Mouse (Mus musculus): Measurements from ENCODE around the gene Pagr1b. TPM values are rescaled to one million over a fixed set of nuclear protein-coding genes. Genes with fewer than 3 reads are reported as not detected.
A peak's percentile ranks its signal among the peaks of the same experiment; 100 is the strongest.

Gene Pagr1b
- polyA plus RNA-seq, 1 experiment = not detected

- TF ChIP-seq CTCF (IDR thresholded peaks at IDR 0.05; ENCODE audit: control insufficient read depth, insufficient read depth, low read length) = peak; percentile 76
- TF ChIP-seq POLR2A (IDR thresholded peaks at IDR 0.05; ENCODE audit: borderline replicate concordance, control insufficient read depth, low read depth, low read length) = peak; percentile 59; the same call in 1 of the 2 replicates
- Histone ChIP-seq H3K27ac (ENCODE audit: control insufficient read depth, insufficient read depth, low read depth, low read length, poor library complexity) (peak within 1 kb of the TSS; percentile 96), H3K4me1 (ENCODE audit: control insufficient read depth, insufficient read depth, low read length) (peaks cover 5% of the 10 kb centered on the region; the same call in 1 of the 2 replicates), H3K4me3 (replicated peaks; ENCODE audit: control insufficient read depth, low read depth, low read length) (peak within 1 kb of the TSS; percentile 87)
- WGBS = 3% methylated on average over 39 of the region's 39 CpGs
Measured at GRCm38 (mm10) chr7:127016971-127017949, 976 bp upstream of the Pagr1b start, which contains the start of gene Pagr1a. Gene Pagr1a (minus strand): TSS chr7:127017352.

DNA sequence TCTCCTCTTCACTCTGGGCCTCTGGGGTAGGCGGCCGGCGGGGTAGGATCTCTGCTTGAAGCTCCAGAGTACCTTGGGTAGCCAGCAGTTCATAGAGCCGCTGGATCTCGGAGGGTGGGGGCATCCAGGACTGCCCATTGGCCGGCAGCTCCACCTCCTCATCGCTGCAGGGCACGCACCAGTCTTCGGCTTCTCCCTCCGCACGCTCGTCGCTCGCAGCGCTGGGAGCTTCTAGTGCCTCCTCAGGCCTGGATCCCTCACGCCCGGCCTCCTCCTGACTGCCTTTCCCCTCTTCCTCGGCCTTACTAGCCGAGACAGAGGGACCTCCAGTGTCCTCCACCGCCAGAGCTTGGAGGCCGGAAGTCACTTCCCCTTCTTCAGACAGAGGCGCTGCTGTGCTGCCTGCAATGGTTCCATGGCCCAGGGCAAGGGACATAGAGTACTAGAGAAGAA, 228 bp upstream of the Pagr1b start:
- under 1% methylated on average over 22 of the region's 22 CpGs for WGBS
- Histone ChIP-seq H3K4me3 (replicated peaks; ENCODE audit: control insufficient read depth, low read depth, low read length) (peak overlapping the region; percentile 87), H3K4me1 (ENCODE audit: control insufficient read depth, insufficient read depth, low read length) (peaks cover 5% of the 10 kb centered on the region; the same call in 1 of the 2 replicates), H3K27ac (ENCODE audit: control insufficient read depth, insufficient read depth, low read depth, low read length, poor library complexity) (peak overlapping the region; percentile 96)
- TF ChIP-seq POLR2A (IDR thresholded peaks at IDR 0.05; ENCODE audit: borderline replicate concordance, control insufficient read depth, low read depth, low read length) (peak; percentile 82; the same call in 1 of the 2 replicates), CTCF (IDR thresholded peaks at IDR 0.05; ENCODE audit: control insufficient read depth, insufficient read depth, low read length) (no peak)

DNA sequence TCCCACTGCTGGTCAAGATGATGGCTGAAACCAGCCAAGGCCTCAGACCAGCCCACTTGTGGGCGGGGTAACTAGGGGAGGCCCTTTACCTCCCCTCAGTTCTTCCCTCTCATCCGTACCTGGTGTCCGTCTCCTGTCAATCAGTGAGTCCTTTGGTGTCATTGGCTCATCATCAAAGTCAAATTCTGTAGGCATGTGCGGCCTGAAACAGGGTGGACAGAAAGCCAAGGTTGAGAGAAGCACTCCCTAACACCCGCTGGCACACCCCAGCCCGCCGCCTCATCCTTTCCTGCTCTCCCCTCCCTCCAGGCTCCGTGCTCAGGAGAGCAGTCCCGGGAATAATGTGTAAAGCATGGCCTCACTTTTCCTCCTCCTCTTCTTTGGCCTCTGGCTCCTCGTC, 203 bp downstream of the Pagr1b start:
- TF ChIP-seq CTCF (IDR thresholded peaks at IDR 0.05; ENCODE audit: control insufficient read depth, insufficient read depth, low read length) (no peak), POLR2A (IDR thresholded peaks at IDR 0.05; ENCODE audit: borderline replicate concordance, control insufficient read depth, low read depth, low read length) (no peak)
- WGBS = 5% methylated on average over 10 of the region's 10 CpGs
- peaks cover 5% of the 10 kb centered on the region; the same call in 1 of the 2 replicates for H3K4me1 ChIP-seq (ENCODE audit: control insufficient read depth, insufficient read depth, low read length)

DNA sequence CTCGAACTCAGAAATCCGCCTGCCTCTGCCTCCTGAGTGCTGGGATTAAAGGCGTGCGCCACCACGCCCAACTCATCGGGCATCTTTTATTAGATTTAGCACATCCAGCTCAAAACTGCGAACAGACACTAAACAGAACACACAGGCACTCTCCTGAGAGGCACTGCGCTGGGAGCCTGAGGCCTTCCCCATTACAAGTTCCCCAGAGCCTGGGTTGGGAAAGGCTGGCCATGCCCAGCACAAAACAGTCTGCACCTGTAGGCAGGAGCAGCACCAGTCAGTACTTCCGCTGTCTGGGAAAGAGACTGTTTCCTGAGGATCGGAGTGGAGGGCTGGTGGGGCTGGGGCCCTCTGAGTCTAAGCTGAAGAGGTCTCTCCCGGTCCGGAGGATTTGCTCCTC, 1.3 kb downstream of the Pagr1b start:
- Histone ChIP-seq H3K4me3 (replicated peaks; ENCODE audit: control insufficient read depth, low read depth, low read length) (no peak overlapping the region), H3K4me1 (ENCODE audit: control insufficient read depth, insufficient read depth, low read length) (peaks cover 3% of the 10 kb centered on the region; the same call in 1 of the 2 replicates), H3K27ac (ENCODE audit: control insufficient read depth, insufficient read depth, low read depth, low read length, poor library complexity) (no peak overlapping the region)
- 93% methylated on average over 12 of the region's 12 CpGs for WGBS
- TF ChIP-seq POLR2A (IDR thresholded peaks at IDR 0.05; ENCODE audit: borderline replicate concordance, control insufficient read depth, low read depth, low read length) (no peak), CTCF (IDR thresholded peaks at IDR 0.05; ENCODE audit: control insufficient read depth, insufficient read depth, low read length) (no peak)

More for the DNA sequence above, 203 bp downstream of the Pagr1b start:
- peak overlapping the region; percentile 87 for H3K4me3 ChIP-seq (replicated peaks; ENCODE audit: control insufficient read depth, low read depth, low read length)
- peak overlapping the region; percentile 96 for H3K27ac ChIP-seq (ENCODE audit: control insufficient read depth, insufficient read depth, low read depth, low read length, poor library complexity)

- Histone ChIP-seq H3K4me3 (replicated peaks; ENCODE audit: control insufficient read depth, low read depth, low read length) (peak within 1 kb of the TSS; percentile 70), H3K27ac (ENCODE audit: control insufficient read depth, insufficient read depth, low read depth, low read length, poor library complexity) (peak within 1 kb of the TSS; percentile 84), H3K4me1 (ENCODE audit: control insufficient read depth, insufficient read depth, low read length) (peaks cover 3% of the 10 kb centered on the region; the same call in 1 of the 2 replicates)
- under 1% methylated on average over 11 of the region's 11 CpGs for WGBS
- TF ChIP-seq POLR2A (IDR thresholded peaks at IDR 0.05; ENCODE audit: borderline replicate concordance, control insufficient read depth, low read depth, low read length) = no peak
- TF ChIP-seq CTCF (IDR thresholded peaks at IDR 0.05; ENCODE audit: control insufficient read depth, insufficient read depth, low read length) = no peak
Measured at GRCm38 (mm10) chr7:127014320-127014719, 2.0 kb downstream of the Pagr1b start, which contains the start of gene Mvp. Gene Mvp (minus strand): TSS chr7:127014621.

GRCm38 (mm10) chr7:127013385-127013784, 2.9 kb downstream of the Pagr1b start:
- no peak overlapping the region for H3K4me3 ChIP-seq (replicated peaks; ENCODE audit: control insufficient read depth, low read depth, low read length)
- TF ChIP-seq CTCF (IDR thresholded peaks at IDR 0.05; ENCODE audit: control insufficient read depth, insufficient read depth, low read length) = no peak
- TF ChIP-seq POLR2A (IDR thresholded peaks at IDR 0.05; ENCODE audit: borderline replicate concordance, control insufficient read depth, low read depth, low read length) = no peak
- WGBS = 82% methylated on average over 6 of the region's 6 CpGs
- H3K27ac ChIP-seq (ENCODE audit: control insufficient read depth, insufficient read depth, low read depth, low read length, poor library complexity) = no peak overlapping the region
- peaks cover 6% of the 10 kb centered on the region for H3K4me1 ChIP-seq (ENCODE audit: control insufficient read depth, insufficient read depth, low read length)

DNA sequence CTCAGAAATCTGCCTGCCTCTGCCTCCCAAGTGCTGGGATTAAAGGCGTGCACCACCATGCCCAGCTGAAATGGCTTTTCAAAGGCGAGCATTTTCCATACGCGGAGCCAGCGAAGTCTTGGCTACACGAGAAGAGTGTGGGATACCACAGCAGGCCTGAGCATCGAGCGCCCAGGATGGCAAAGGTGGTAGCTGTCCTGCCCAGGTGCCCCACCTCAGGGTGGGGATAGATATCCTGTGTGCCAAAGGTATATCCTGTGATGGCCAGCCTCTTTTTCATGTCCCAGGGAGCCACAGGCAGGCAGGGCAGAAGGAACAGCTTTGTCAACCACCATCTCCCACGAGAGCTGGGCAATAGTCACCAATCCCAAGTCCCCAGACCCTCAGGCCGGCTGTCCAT, 3.4 kb downstream of the Pagr1b start:
- Histone ChIP-seq H3K4me1 (ENCODE audit: control insufficient read depth, insufficient read depth, low read length) (peaks cover 10% of the 10 kb centered on the region), H3K27ac (ENCODE audit: control insufficient read depth, insufficient read depth, low read depth, low read length, poor library complexity) (no peak overlapping the region), H3K4me3 (replicated peaks; ENCODE audit: control insufficient read depth, low read depth, low read length) (no peak overlapping the region)
- WGBS = 89% methylated on average over 10 of the region's 10 CpGs
- no peak for TF ChIP-seq CTCF (IDR thresholded peaks at IDR 0.05; ENCODE audit: control insufficient read depth, insufficient read depth, low read length)
- no peak for TF ChIP-seq POLR2A (IDR thresholded peaks at IDR 0.05; ENCODE audit: borderline replicate concordance, control insufficient read depth, low read depth, low read length)

GRCm38 (mm10) chr7:127012374-127012773, 3.9 kb downstream of the Pagr1b start:
- 84% methylated on average over 6 of the region's 6 CpGs for WGBS
- TF ChIP-seq POLR2A (IDR thresholded peaks at IDR 0.05; ENCODE audit: borderline replicate concordance, control insufficient read depth, low read depth, low read length) (no peak), CTCF (IDR thresholded peaks at IDR 0.05; ENCODE audit: control insufficient read depth, insufficient read depth, low read length) (no peak)
- no peak overlapping the region for H3K27ac ChIP-seq (ENCODE audit: control insufficient read depth, insufficient read depth, low read depth, low read length, poor library complexity)
- peaks cover 10% of the 10 kb centered on the region for H3K4me1 ChIP-seq (ENCODE audit: control insufficient read depth, insufficient read depth, low read length)
- H3K4me3 ChIP-seq (replicated peaks; ENCODE audit: control insufficient read depth, low read depth, low read length) = no peak overlapping the region

All from bone marrow, adult 2 months (tissue).